Mouse (Mus musculus) hindbrain, postnatal 0 days (tissue): ENCODE data around the gene Cers6. TPM values are rescaled to one million over a fixed set of nuclear protein-coding genes. Genes with fewer than 3 reads are reported as not detected.
A peak's percentile ranks its signal among the peaks of the same experiment; 100 is the strongest.

Experiments used
- ATAC-seq: fragments of 200-750 bp; cut with Nextera tagmentation; 2 replicates; pipeline ENCODE4 v1.8.0; 2017; ENCODE audit warnings: mild to moderate bottlenecking, moderate TSS enrichment, moderate library complexity
- DNase-seq: peaks from one replicate; pipeline ENCODE4 v3.0.0-alpha.2; 2015; ENCODE audit warnings: low spot score
- H3K27ac ChIP-seq: fragments of 300-500 bp; sonication (generic); 2 replicates; pipeline ENCODE4 v1.5.1; 2014; ENCODE audit warnings: mild to moderate bottlenecking
- H3K27me3 ChIP-seq: fragments of 300-500 bp; sonication (generic); 2 replicates; pipeline ENCODE4 v1.6.1; 2014; ENCODE audit warnings: low read length, mixed read lengths; ENCODE audit not compliant: insufficient read depth
- H3K36me3 ChIP-seq: fragments of 300-500 bp; sonication (generic); 2 replicates; pipeline ENCODE4 v1.6.1; 2014; ENCODE audit warnings: low read length, mixed read lengths; ENCODE audit not compliant: insufficient read depth
- H3K4me1 ChIP-seq: fragments of 300-500 bp; sonication (generic); 2 replicates; pipeline ENCODE4 v1.6.1; 2014; ENCODE audit warnings: antibody characterized with exemption, low read length, mixed read lengths; ENCODE audit not compliant: insufficient read depth
- H3K4me2 ChIP-seq: fragments of 300-500 bp; sonication (generic); 2 replicates; pipeline ENCODE4 v1.6.1; 2014; ENCODE audit warnings: low read depth, mild to moderate bottlenecking, low read length, moderate library complexity, mixed read lengths
- H3K4me3 ChIP-seq: fragments of 300-500 bp; sonication (generic); 2 replicates; pipeline ENCODE4 v1.5.1; 2014; ENCODE audit warnings: low read length
- H3K9ac ChIP-seq: fragments of 300-500 bp; sonication (generic); replicated peaks from 2 replicates; pipeline ENCODE4 v1.6.1; 2014; ENCODE audit warnings: mild to moderate bottlenecking, low read length, moderate library complexity, mixed read lengths
- H3K9me3 ChIP-seq: fragments of 300-500 bp; sonication (generic); 2 replicates; pipeline ENCODE4 v1.6.1; 2016; ENCODE audit warnings: low read length, mixed read lengths
- CTCF ChIP-seq: IDR thresholded peaks from 2 replicates; pipeline ENCODE4 v1.5.1; 2016; ENCODE audit warnings: antibody characterized with exemption, control low read depth, low read depth
- WGBS: fragments of 180-500 bp; shearing (Covaris S2); extraction: QIAGEN DNeasy Blood & Tissue Kit; methylation state at CpG from one replicate; pipeline ENCODE4 v1.1.7; 2014; 5-methylcytosine and 5-hydroxymethylcytosine counted together
- polyA plus RNA-seq: library from polyadenylated mRNA; unstranded; fragments of >200 nt; fragmentation: Nextera tagmentation; extraction: Ambion mirVana; gene quantifications from 2 replicates; pipeline ENCODE4 v1.2.1, GENCODE M21; 2015
- total RNA-seq: library from RNA; depleted of rRNA; stranded (reverse); fragments of >200 nt; gene quantifications from 2 replicates; pipeline ENCODE4 v1.2.3, GENCODE M21; 2014

Cers6 gene
- total and polyA plus RNA-seq, 2 experiments from 2014 or later, result 25.8 to 58.7 TPM

- WGBS, result 59% methylated on average over 7 of the region's 7 CpGs
- H3K9ac ChIP-seq, result no peak overlapping the region
- peak overlapping the region; percentile 63 for H3K27ac ChIP-seq
- H3K4me2 ChIP-seq, result 0 out of 2 replicates have a peak overlapping the region, but pooled peaks have one; percentile 17
- TF ChIP-seq CTCF, result no peak
- peaks cover 12% of the 10 kb centered on the region for H3K4me1 ChIP-seq
- no peak; the same call in 1 of the 2 replicates for ATAC-seq
- no peak overlapping the region for H3K4me3 ChIP-seq
- no peak for DNase-seq
- H3K36me3 ChIP-seq, result no peaks in the 10 kb centered on the region
- 0 out of 2 replicates have a peak, but pooled peaks cover 4% of the 10 kb centered on the region for H3K9me3 ChIP-seq
- H3K27me3 ChIP-seq, result no peaks in the 10 kb centered on the region
Observed at GRCm38 (mm10) chr2:69129425-69130210, 268.4 kb downstream of the Cers6 start.

GRCm38 (mm10) chr2:69132046-69132445, 270.8 kb downstream of the Cers6 start:
- Histone ChIP-seq H3K27me3 (no peaks in the 10 kb centered on the region), H3K27ac (no peak overlapping the region), H3K36me3 (no peaks in the 10 kb centered on the region), H3K4me1 (peaks cover 12% of the 10 kb centered on the region), H3K4me2 (no peak overlapping the region), H3K9me3 (0 out of 2 replicates have a peak, but pooled peaks cover 4% of the 10 kb centered on the region), H3K4me3 (no peak overlapping the region), H3K9ac (no peak overlapping the region)
- DNase-seq, result no peak
- no peak for TF ChIP-seq CTCF
- 64% methylated on average over 3 of the region's 3 CpGs for WGBS
- ATAC-seq, result no peak

- Histone ChIP-seq H3K4me1 (peaks cover 12% of the 10 kb centered on the region), H3K27me3 (no peaks in the 10 kb centered on the region), H3K9me3 (0 out of 2 replicates have a peak, but pooled peaks cover 4% of the 10 kb centered on the region), H3K4me2 (no peak overlapping the region), H3K36me3 (no peaks in the 10 kb centered on the region), H3K27ac (no peak overlapping the region), H3K4me3 (no peak overlapping the region), H3K9ac (no peak overlapping the region)
- no peak for DNase-seq
- no peak for ATAC-seq
- 31% methylated on average over 5 of the region's 5 CpGs for WGBS
- TF ChIP-seq CTCF, result no peak
Observed at GRCm38 (mm10) chr2:69132488-69133040, 271.3 kb downstream of the Cers6 start.

- H3K9ac ChIP-seq, result no peak overlapping the region
- no peaks in the 10 kb centered on the region for H3K27me3 ChIP-seq
- no peak for TF ChIP-seq CTCF
- ATAC-seq, result no peak
- H3K4me2 ChIP-seq, result no peak overlapping the region
- 94% methylated on average over 1 of the region's 1 CpGs for WGBS
- H3K36me3 ChIP-seq, result no peaks in the 10 kb centered on the region
- H3K9me3 ChIP-seq, result 0 out of 2 replicates have a peak, but pooled peaks cover 4% of the 10 kb centered on the region
- no peak overlapping the region for H3K27ac ChIP-seq
- H3K4me3 ChIP-seq, result no peak overlapping the region
- DNase-seq, result no peak
- H3K4me1 ChIP-seq, result peaks cover 7% of the 10 kb centered on the region
Observed at GRCm38 (mm10) chr2:69134186-69134585, 272.9 kb downstream of the Cers6 start.

GRCm38 (mm10) chr2:69134937-69135336, 273.7 kb downstream of the Cers6 start:
- Histone ChIP-seq H3K4me3 (no peak overlapping the region), H3K9ac (no peak overlapping the region), H3K4me2 (no peak overlapping the region), H3K9me3 (0 out of 2 replicates have a peak, but pooled peaks cover 4% of the 10 kb centered on the region), H3K4me1 (no peaks in the 10 kb centered on the region), H3K36me3 (no peaks in the 10 kb centered on the region), H3K27ac (no peak overlapping the region), H3K27me3 (no peaks in the 10 kb centered on the region)
- TF ChIP-seq CTCF, result no peak
- WGBS, result 67% methylated on average over 9 of the region's 9 CpGs
- ATAC-seq, result no peak
- no peak for DNase-seq

- no peak for DNase-seq
Observed at GRCm38 (mm10) chr2:69135661-69136576, 274.7 kb downstream of the Cers6 start, which contains the start of gene Nostrin. TSS of gene Nostrin (plus strand) at chr2:69135800.

More at GRCm38 (mm10) chr2:69135661-69136576, 274.7 kb downstream of the Cers6 start, which contains the start of gene Nostrin:
- H3K4me3 ChIP-seq, result no peak within 1 kb of the TSS
- H3K27me3 ChIP-seq, result no peaks in the 10 kb centered on the region
- ATAC-seq, result no peak
- H3K27ac ChIP-seq, result no peak within 1 kb of the TSS
- no peaks in the 10 kb centered on the region for H3K36me3 ChIP-seq
- WGBS, result 79% methylated on average over 15 of the region's 15 CpGs
- H3K9ac ChIP-seq, result no peak within 1 kb of the TSS
- no peak within 1 kb of the TSS for H3K4me2 ChIP-seq
- H3K9me3 ChIP-seq, result 0 out of 2 replicates have a peak, but pooled peaks cover 4% of the 10 kb centered on the region
- no peak for TF ChIP-seq CTCF
- no peaks in the 10 kb centered on the region for H3K4me1 ChIP-seq
